Comparison of ENCODE assay signal across 25 mouse cellular contexts in genomic region chr4:119029735-119030134, GRCm38 (mm10).
DNase-seq lines count a peak whose midpoint lies in the region; ATAC-seq and TF ChIP-seq lines count a peak whose summit lies in the region.
"Had no signal": no experiment of that assay in that cellular context is flagged by ENCODE, and none has a peak within 500 bp of the region (broad histone marks: within the 10 kb centered on the region; RNA-seq: fewer than 3 reads in every experiment).

No protein-coding gene starts in this region.

- ATAC-seq in embryonic facial prominence, embryonic 14.5 days (ENCODE audit: low read depth) = 0 out of 2 replicates have a peak, but pooled peaks have one; percentile 14
- no peak for ATAC-seq in limb, embryonic 14.5 days (ENCODE audit: low FRiP score, low read depth)
- ATAC-seq in liver, postnatal 0 days = no peak
- ATAC-seq in forebrain, postnatal 0 days = no peak
- ATAC-seq: hindbrain, postnatal 0 days; intestine, postnatal 0 days; midbrain, embryonic 13.5 days had no signal

- no peak for TF ChIP-seq EP300 in liver, postnatal 0 days (IDR thresholded peaks at IDR 0.05; ENCODE audit: low read depth)

- WGBS in embryonic facial prominence, embryonic 14.5 days = 67% methylated on average over 6 of the region's 6 CpGs
- WGBS in embryonic facial prominence, embryonic 10.5 days = 88% methylated on average over 6 of the region's 6 CpGs
- WGBS in limb, embryonic 14.5 days = 52% methylated on average over 6 of the region's 6 CpGs
- 86% methylated on average over 6 of the region's 6 CpGs for WGBS in limb, embryonic 10.5 days
- 72% methylated on average over 6 of the region's 6 CpGs for WGBS in liver, postnatal 0 days (ENCODE audit: insufficient replicate concordance)
- 62% methylated on average over 6 of the region's 6 CpGs for WGBS in forebrain, postnatal 0 days

- no peaks in the 10 kb centered on the region for H3K9me3 ChIP-seq in embryonic facial prominence, embryonic 14.5 days (ENCODE audit: control insufficient read depth, low read length)
- no peaks in the 10 kb centered on the region for H3K9me3 ChIP-seq in embryonic facial prominence, embryonic 10.5 days
- H3K9me3 ChIP-seq in limb, embryonic 14.5 days (ENCODE audit: control insufficient read depth, low read length) = no peaks in the 10 kb centered on the region
- no peaks in the 10 kb centered on the region for H3K9me3 ChIP-seq in limb, embryonic 10.5 days (replicated peaks)
- no peaks in the 10 kb centered on the region for H3K9me3 ChIP-seq in liver, postnatal 0 days (ENCODE audit: low read length)
- no peaks in the 10 kb centered on the region for H3K9me3 ChIP-seq in forebrain, postnatal 0 days (ENCODE audit: low read length)
- H3K9me3 ChIP-seq: forebrain, embryonic 12.5 days; limb, embryonic 13.5 days; midbrain, embryonic 13.5 days; neural tube, embryonic 15.5 days had no signal

- DNase-seq in embryonic facial prominence, embryonic 14.5 days (ENCODE audit: low spot score) = no peak
- no peak for DNase-seq in embryonic facial prominence, embryonic 10.5 days (ENCODE audit: low spot score)
- peak; percentile 27 for DNase-seq in limb, embryonic 14.5 days (ENCODE audit: low spot score)
- DNase-seq in limb, embryonic 10.5 days (ENCODE audit: low spot score) = no peak
- peak; percentile 87 for DNase-seq in adipocyte (ENCODE audit: low spot score)
- DNase-seq in liver, postnatal 0 days = no peak
- no peak for DNase-seq in adrenal gland, adult 8-10 months
- no peak for DNase-seq in forebrain, postnatal 0 days
- DNase-seq: adrenal gland, postnatal 10 days; cerebellum, adult 9-11 months; embryo, embryonic 11 days; gastrocnemius, postnatal 14 days; heart, adult 2 months; heart, postnatal 36 days; lung, postnatal 10 days; right cerebral cortex, postnatal 14 days; spleen, adult 18-20 months; thymus, postnatal 4 days had no signal

- TF ChIP-seq POLR2A in limb, embryonic 14.5 days (IDR thresholded peaks at IDR 0.05; ENCODE audit: borderline replicate concordance, extremely low read depth, insufficient read depth, insufficient read length) = no peak

- H3K36me3 ChIP-seq in embryonic facial prominence, embryonic 14.5 days (ENCODE audit: control insufficient read depth, insufficient read depth, low read length) = no peaks in the 10 kb centered on the region
- H3K36me3 ChIP-seq in embryonic facial prominence, embryonic 10.5 days (replicated peaks) = no peaks in the 10 kb centered on the region
- H3K36me3 ChIP-seq in limb, embryonic 14.5 days (ENCODE audit: control insufficient read depth, insufficient read depth, low read length) = no peaks in the 10 kb centered on the region
- H3K36me3 ChIP-seq in limb, embryonic 10.5 days = no peaks in the 10 kb centered on the region
- H3K36me3 ChIP-seq in liver, postnatal 0 days (replicated peaks; ENCODE audit: insufficient read depth, low read length) = no peaks in the 10 kb centered on the region
- H3K36me3 ChIP-seq in forebrain, postnatal 0 days (ENCODE audit: insufficient read depth) = no peaks in the 10 kb centered on the region
- H3K36me3 ChIP-seq: forebrain, embryonic 12.5 days; limb, embryonic 13.5 days; midbrain, embryonic 13.5 days; neural tube, embryonic 15.5 days had no signal

- no peak overlapping the region for H3K4me2 ChIP-seq in embryonic facial prominence, embryonic 14.5 days (ENCODE audit: low read depth, low read length)
- H3K4me2 ChIP-seq in limb, embryonic 14.5 days (replicated peaks; ENCODE audit: low read depth, low read length, severe bottlenecking) = no peak overlapping the region
- H3K4me2 ChIP-seq in liver, postnatal 0 days (ENCODE audit: low read depth, low read length) = no peak overlapping the region
- no peak overlapping the region for H3K4me2 ChIP-seq in forebrain, postnatal 0 days (ENCODE audit: low read depth)
- H3K4me2 ChIP-seq: forebrain, embryonic 12.5 days; limb, embryonic 13.5 days; midbrain, embryonic 13.5 days; neural tube, embryonic 15.5 days had no signal

- H3K4me3 ChIP-seq in embryonic facial prominence, embryonic 14.5 days (ENCODE audit: low read depth, low read length) = no peak overlapping the region
- H3K4me3 ChIP-seq in embryonic facial prominence, embryonic 10.5 days = no peak overlapping the region
- H3K4me3 ChIP-seq in limb, embryonic 14.5 days (replicated peaks; ENCODE audit: low read length) = no peak overlapping the region
- no peak overlapping the region for H3K4me3 ChIP-seq in limb, embryonic 10.5 days
- no peak overlapping the region for H3K4me3 ChIP-seq in liver, postnatal 0 days (ENCODE audit: low read depth, low read length)
- no peak overlapping the region for H3K4me3 ChIP-seq in forebrain, postnatal 0 days (ENCODE audit: low read depth, low read length)
- H3K4me3 ChIP-seq: forebrain, embryonic 12.5 days; heart, adult 2 months; limb, embryonic 13.5 days; midbrain, embryonic 13.5 days; neural tube, embryonic 15.5 days had no signal

- TF ChIP-seq CTCF in liver, postnatal 0 days (IDR thresholded peaks at IDR 0.05; ENCODE audit: low read depth) = no peak
- TF ChIP-seq CTCF in forebrain, postnatal 0 days (IDR thresholded peaks at IDR 0.05; ENCODE audit: low read depth) = no peak

- H3K27ac ChIP-seq in embryonic facial prominence, embryonic 14.5 days (replicated peaks; ENCODE audit: low read depth, low read length) = no peak overlapping the region
- H3K27ac ChIP-seq in embryonic facial prominence, embryonic 10.5 days (replicated peaks) = no peak overlapping the region
- H3K27ac ChIP-seq in limb, embryonic 14.5 days (replicated peaks; ENCODE audit: low read depth, low read length) = no peak overlapping the region
- H3K27ac ChIP-seq in limb, embryonic 10.5 days = no peak overlapping the region
- peak overlapping the region; percentile 97 for H3K27ac ChIP-seq in liver, postnatal 0 days (ENCODE audit: low read depth)
- H3K27ac ChIP-seq in forebrain, postnatal 0 days (ENCODE audit: low read depth, low read length) = no peak overlapping the region
- H3K27ac ChIP-seq: forebrain, embryonic 12.5 days; heart, adult 2 months; hindbrain, postnatal 0 days; kidney, postnatal 0 days; limb, embryonic 13.5 days; midbrain, embryonic 13.5 days; neural tube, embryonic 15.5 days had no signal

- no peaks in the 10 kb centered on the region for H3K27me3 ChIP-seq in embryonic facial prominence, embryonic 14.5 days (replicated peaks; ENCODE audit: control insufficient read depth, insufficient read depth, low read length)
- no peaks in the 10 kb centered on the region for H3K27me3 ChIP-seq in embryonic facial prominence, embryonic 10.5 days (replicated peaks; ENCODE audit: low read depth, poor library complexity, severe bottlenecking)
- H3K27me3 ChIP-seq in limb, embryonic 14.5 days (ENCODE audit: control insufficient read depth, insufficient read depth, low read length) = no peaks in the 10 kb centered on the region
- no peaks in the 10 kb centered on the region for H3K27me3 ChIP-seq in limb, embryonic 10.5 days (ENCODE audit: low read depth, poor library complexity, severe bottlenecking)
- no peaks in the 10 kb centered on the region for H3K27me3 ChIP-seq in liver, postnatal 0 days (ENCODE audit: insufficient read depth, low read length)
- H3K27me3 ChIP-seq in forebrain, postnatal 0 days (ENCODE audit: insufficient read depth, low read length) = no peaks in the 10 kb centered on the region
- H3K27me3 ChIP-seq: forebrain, embryonic 12.5 days; midbrain, embryonic 13.5 days had no signal

- peaks cover 11% of the 10 kb centered on the region for H3K4me1 ChIP-seq in embryonic facial prominence, embryonic 14.5 days (ENCODE audit: control insufficient read depth, insufficient read depth, low read length)
- peaks cover 38% of the 10 kb centered on the region for H3K4me1 ChIP-seq in embryonic facial prominence, embryonic 10.5 days
- H3K4me1 ChIP-seq in limb, embryonic 14.5 days (ENCODE audit: control insufficient read depth, insufficient read depth, low read length) = peaks cover 17% of the 10 kb centered on the region
- H3K4me1 ChIP-seq in limb, embryonic 10.5 days = peaks cover 23% of the 10 kb centered on the region
- peaks cover 40% of the 10 kb centered on the region for H3K4me1 ChIP-seq in liver, postnatal 0 days (ENCODE audit: insufficient read depth)
- H3K4me1 ChIP-seq in forebrain, postnatal 0 days (ENCODE audit: insufficient read depth) = no peaks in the 10 kb centered on the region; the same call in 1 of the 2 replicates
- H3K4me1 ChIP-seq: midbrain, embryonic 13.5 days had no signal

- H3K9ac ChIP-seq in embryonic facial prominence, embryonic 14.5 days (ENCODE audit: low read depth, low read length) = no peak overlapping the region
- no peak overlapping the region for H3K9ac ChIP-seq in limb, embryonic 14.5 days (ENCODE audit: low read depth, low read length, severe bottlenecking)
- H3K9ac ChIP-seq in liver, postnatal 0 days (replicated peaks) = no peak overlapping the region
- H3K9ac ChIP-seq in forebrain, postnatal 0 days = no peak overlapping the region
- H3K9ac ChIP-seq: forebrain, embryonic 12.5 days; limb, embryonic 13.5 days; midbrain, embryonic 13.5 days; neural tube, embryonic 15.5 days had no signal

Comparison
In these comparisons a context has a peak if more than half of its experiments do, and no peak if none do; other contexts are left out.
1. DNase-seq: peak in limb, embryonic 14.5 days (single experiment) and adipocyte (single experiment); none in embryonic facial prominence, embryonic 14.5 days (single experiment), embryonic facial prominence, embryonic 10.5 days (single experiment), limb, embryonic 10.5 days (single experiment), liver, postnatal 0 days (single experiment), adrenal gland, adult 8-10 months (single experiment) and forebrain, postnatal 0 days (single experiment).